Mouse (Mus musculus): ENCODE measurements around the gene Olfr58.
"Not testable (repeated sequence)": the region's sequence is repeated elsewhere in the genome, so short reads cannot be mapped to it uniquely, and the experiment has no call there.

The Olfr58 gene

DNA sequence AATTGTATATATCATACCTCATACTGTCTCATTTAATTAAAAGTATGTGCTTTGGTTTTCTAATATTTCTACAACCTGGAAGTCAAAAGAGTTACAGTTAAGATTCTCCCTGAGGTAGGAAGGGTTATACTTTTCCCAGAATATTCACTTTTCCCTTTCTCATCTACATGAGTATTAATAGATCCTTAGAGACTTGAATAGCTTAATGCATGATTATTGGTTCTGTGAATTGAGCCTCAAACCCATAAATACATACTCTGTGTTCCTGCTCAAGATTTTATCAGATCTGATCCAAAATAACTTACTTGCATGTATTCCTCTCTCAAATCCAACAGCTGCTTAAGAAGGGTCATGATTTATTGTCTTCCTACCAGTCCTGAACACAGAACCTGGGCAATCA is at the start of gene Olfr58:
TSS of gene Olfr58 (plus strand) at position 301 of the 400 bp plus-strand sequence.
- DNase-seq (ENCODE audit: low read depth): no peak

DNA sequence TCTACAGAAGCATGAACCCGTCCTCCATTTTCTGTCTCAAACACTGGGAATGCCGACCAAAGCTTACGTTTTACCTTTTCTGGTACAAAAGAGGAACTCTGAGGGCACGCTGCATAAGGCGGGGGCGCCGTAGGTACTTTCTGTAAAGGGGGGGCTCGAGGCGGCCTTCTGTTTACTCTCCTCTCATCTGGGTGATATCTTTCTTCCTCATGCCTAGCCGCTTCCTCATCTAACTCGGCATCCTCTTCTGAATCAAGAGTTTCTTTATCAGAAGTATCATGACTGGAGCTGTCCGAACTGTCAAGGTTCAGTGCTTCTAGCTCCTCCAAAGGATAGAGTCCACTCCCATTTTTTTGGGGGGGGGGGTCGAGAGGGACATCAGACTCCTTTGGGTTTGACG is 10.9 kb upstream of the Olfr58 start:
- no peak for DNase-seq (ENCODE audit: low read depth)

DNA sequence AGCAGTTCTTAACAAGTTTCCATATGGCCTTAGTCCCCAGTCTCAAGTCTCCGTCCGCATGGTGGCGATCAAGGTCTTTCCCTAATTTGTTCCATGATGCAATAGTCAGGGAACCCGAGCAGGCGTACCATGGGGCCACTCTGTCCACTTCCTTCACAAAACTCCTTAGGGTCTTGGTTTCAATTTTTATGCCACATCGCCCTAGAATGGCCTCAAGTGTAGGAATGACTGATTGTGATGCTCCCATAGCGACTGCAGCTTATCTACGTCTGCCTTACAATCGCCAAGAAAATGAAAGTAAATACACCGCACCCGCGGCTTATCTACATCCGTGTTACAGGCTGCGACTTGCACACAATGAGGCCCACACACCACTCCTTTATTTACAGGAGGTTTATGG is 10.4 kb upstream of the Olfr58 start:
- no peak for DNase-seq (ENCODE audit: low read depth)

DNA sequence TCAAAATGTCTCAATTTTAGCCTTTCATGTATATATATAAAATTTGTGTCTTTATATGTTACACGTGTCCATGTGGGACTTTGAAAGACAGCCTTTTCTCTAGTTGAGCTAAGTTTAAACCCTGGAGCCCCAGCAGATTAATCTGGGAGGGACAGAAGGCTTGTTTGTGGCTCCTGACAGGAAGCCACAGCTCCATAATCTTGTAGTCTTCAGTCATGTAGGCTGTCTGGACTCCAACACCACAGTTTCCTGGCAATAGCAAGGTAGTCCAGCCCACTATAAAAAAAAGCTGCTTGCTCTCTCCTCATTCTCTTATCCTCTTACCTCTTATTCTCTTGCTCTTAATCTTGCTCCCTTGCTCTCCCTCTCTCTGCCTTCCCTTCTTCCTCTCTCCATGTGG is 22.9 kb downstream of the Olfr58 start:
- DNase-seq (ENCODE audit: low read depth): no peak

DNA sequence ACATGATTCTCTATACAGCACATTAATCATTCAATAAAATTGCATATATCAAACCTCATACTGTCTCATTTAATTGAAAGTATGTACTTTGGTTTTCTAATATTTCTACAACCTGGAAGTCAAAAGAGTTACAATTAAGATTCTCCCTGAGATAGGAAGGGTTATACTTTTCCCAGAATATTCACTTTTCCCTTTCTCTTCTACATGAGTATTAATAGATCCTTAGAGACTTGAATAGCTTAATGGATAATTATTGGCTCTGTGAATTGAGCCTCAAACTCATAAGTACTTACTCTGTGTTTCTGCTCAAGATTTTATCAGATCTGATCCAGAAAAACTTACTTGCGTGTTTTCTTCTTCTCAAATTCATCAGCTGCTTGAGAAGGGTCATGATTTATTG is 24.5 kb downstream of the Olfr58 start, which contains the start of gene Olfr859:
TSS of gene Olfr859 (plus strand) at position 301 of the 400 bp plus-strand sequence.
- not testable (repeated sequence) for DNase-seq (ENCODE audit: low read depth)
